Mouse (Mus musculus) heart, adult 2 months (tissue): ENCODE measurements around the gene Phlpp1. TPM values are rescaled to one million over a fixed set of nuclear protein-coding genes. Genes with fewer than 3 reads are reported as not detected.
A peak's percentile ranks its signal among the peaks of the same experiment; 100 is the strongest.

Experiments used
- DNase-seq, 2 experiments: peaks; one replicate each; pipeline ENCODE4 v3.0.0; 2021
- H3K27ac ChIP-seq: fragments of 200-600 bp; 2 replicates; pipeline ENCODE4 v1.8.1; 2022
- H3K27me3 ChIP-seq: fragments of 200-500 bp; 2 replicates; pipeline ENCODE4 v1.6.1; 2012; ENCODE audit warnings: mild to moderate bottlenecking, low read length, inconsistent platforms, mixed read lengths; ENCODE audit not compliant: control insufficient read depth, insufficient read depth
- H3K36me3 ChIP-seq: fragments of 200-500 bp; 2 replicates; pipeline ENCODE4 v1.6.1; 2012; ENCODE audit warnings: low read length, inconsistent platforms; ENCODE audit not compliant: control insufficient read depth, insufficient read depth
- H3K4me1 ChIP-seq: fragments of 200-500 bp; 2 replicates; pipeline ENCODE4 v1.6.1; 2011; ENCODE audit warnings: low read length; ENCODE audit not compliant: control insufficient read depth, insufficient read depth
- H3K4me3 ChIP-seq: fragments of 200-600 bp; 2 replicates; pipeline ENCODE4 v1.8.1; 2022
- H3K79me2 ChIP-seq: fragments of 200-500 bp; replicated peaks from 2 replicates; pipeline ENCODE4 v1.6.1; 2012; ENCODE audit warnings: mild to moderate bottlenecking, inconsistent platforms, low read length, moderate library complexity, mixed read lengths; ENCODE audit not compliant: control insufficient read depth, insufficient read depth
- H3K9ac ChIP-seq: fragments of 200-500 bp; 2 replicates; pipeline ENCODE4 v1.6.1; 2012; ENCODE audit warnings: low read depth, mild to moderate bottlenecking, control low read depth, inconsistent platforms, low read length, mixed read lengths
- CTCF ChIP-seq: fragments of 200-600 bp; IDR thresholded peaks from 2 replicates; pipeline ENCODE4 v1.8.1; 2022; ENCODE audit warnings: antibody characterized with exemption, mild to moderate bottlenecking, moderate library complexity
- EP300 ChIP-seq: fragments of 200-500 bp; IDR thresholded peaks from 2 replicates; pipeline ENCODE4 v1.6.1; 2011; ENCODE audit warnings: low read depth, low read length, control low read depth; ENCODE audit not compliant: insufficient read depth
- POLR2A ChIP-seq: fragments of 200-500 bp; IDR thresholded peaks from 2 replicates; pipeline ENCODE4 v1.6.1; 2011; ENCODE audit warnings: mild to moderate bottlenecking, low read depth, low read length, control low read depth; ENCODE audit not compliant: insufficient read depth
- WGBS: fragments of 180-500 bp; shearing (Covaris S2); methylation state at CpG from one replicate; pipeline ENCODE4 v1.1.7; 2018; 5-methylcytosine and 5-hydroxymethylcytosine counted together
- intact Hi-C: fragments of 180-260 bp; cut with DNase I; formaldehyde crosslinking; loops from one replicate; pipeline ENCODE4 v1.15.1; 2025
- polyA plus RNA-seq: library from polyadenylated mRNA; depleted of rRNA; stranded (reverse); fragments of >200 nt; gene quantifications from 2 replicates; pipeline ENCODE4 v1.2.3, GENCODE M21; 2012
- total RNA-seq, 2 experiments: library from RNA; stranded (reverse); gene quantifications; 2 replicates each; pipeline ENCODE4 v1.2.3; 2021

The Phlpp1 gene
- total and polyA plus RNA-seq, 3 experiments: 9.6 to 17.2 (median 16.3) TPM

GRCm38 (mm10) chr1:106386542-106386941 is 215.0 kb downstream of the Phlpp1 start:
- Histone ChIP-seq H3K4me1 (peaks cover 2% of the 10 kb centered on the region; the same call in 1 of the 2 replicates), H3K9ac (no peak overlapping the region), H3K79me2 (no peaks in the 10 kb centered on the region), H3K36me3 (no peaks in the 10 kb centered on the region; the same call in 1 of the 2 replicates), H3K27me3 (no peaks in the 10 kb centered on the region), H3K27ac (no peak overlapping the region), H3K4me3 (no peak overlapping the region)
- WGBS: 67% methylated on average over 5 of the region's 5 CpGs
- no peak for DNase-seq
- no peak for TF ChIP-seq CTCF
- TF ChIP-seq POLR2A: no peak
- TF ChIP-seq EP300: no peak
- intact Hi-C loops: no loop called here

GRCm38 (mm10) chr1:106387264-106387663 is 215.7 kb downstream of the Phlpp1 start:
- TF ChIP-seq POLR2A: no peak
- TF ChIP-seq CTCF: no peak
- TF ChIP-seq EP300: no peak
- no peak for DNase-seq
- 57% methylated on average over 4 of the region's 4 CpGs for WGBS
- H3K27me3 ChIP-seq: no peaks in the 10 kb centered on the region
- H3K27ac ChIP-seq: no peak overlapping the region
- H3K9ac ChIP-seq: no peak overlapping the region
- no peaks in the 10 kb centered on the region for H3K79me2 ChIP-seq
- H3K4me3 ChIP-seq: no peak overlapping the region
- H3K4me1 ChIP-seq: peaks cover 2% of the 10 kb centered on the region; the same call in 1 of the 2 replicates
- intact Hi-C loops: no loop called here
- H3K36me3 ChIP-seq: no peaks in the 10 kb centered on the region

- peak; percentile 47 to 73 for DNase-seq
- Histone ChIP-seq H3K27ac (no peak overlapping the region), H3K27me3 (no peaks in the 10 kb centered on the region), H3K36me3 (no peaks in the 10 kb centered on the region), H3K4me3 (no peak overlapping the region), H3K9ac (no peak overlapping the region), H3K79me2 (no peaks in the 10 kb centered on the region), H3K4me1 (peaks cover 2% of the 10 kb centered on the region; the same call in 1 of the 2 replicates)
- TF ChIP-seq EP300: peak; percentile 67; the same call in 1 of the 2 replicates
- peak; percentile 76 for TF ChIP-seq CTCF
- no peak for TF ChIP-seq POLR2A
- WGBS: 11% methylated on average over 5 of the region's 5 CpGs
- intact Hi-C loops: loop anchor here (2.0 to 10.0 kb wide), 2 partner anchors 219 to 725 kb away; partner anchors contain the start of genes Phlpp1, Pign and Relch
Observed at GRCm38 (mm10) chr1:106389673-106390072, 218.1 kb downstream of the Phlpp1 start.

- Histone ChIP-seq H3K4me3 (no peak overlapping the region), H3K27ac (no peak overlapping the region), H3K9ac (no peak overlapping the region), H3K36me3 (no peaks in the 10 kb centered on the region), H3K79me2 (no peaks in the 10 kb centered on the region), H3K27me3 (no peaks in the 10 kb centered on the region), H3K4me1 (peaks cover 3% of the 10 kb centered on the region; the same call in 1 of the 2 replicates)
- TF ChIP-seq CTCF (no peak), POLR2A (no peak), EP300 (no peak)
- 96% methylated on average over 6 of the region's 6 CpGs for WGBS
- DNase-seq: no peak
- intact Hi-C loops: loop anchor here (10.0 kb wide), 1 partner anchor 728 kb away; the partner anchor contains the start of genes Pign and Relch
Observed at GRCm38 (mm10) chr1:106393072-106393471, 221.5 kb downstream of the Phlpp1 start.

- intact Hi-C loops: loop anchor here (1.0 to 10.0 kb wide), 2 partner anchors 322 to 730 kb away; partner anchors contain the start of genes Pign and Relch
- Histone ChIP-seq H3K27ac (no peak overlapping the region), H3K9ac (no peak overlapping the region), H3K27me3 (no peaks in the 10 kb centered on the region), H3K4me1 (0 out of 2 replicates have a peak, but pooled peaks cover 1% of the 10 kb centered on the region), H3K4me3 (no peak overlapping the region), H3K79me2 (no peaks in the 10 kb centered on the region), H3K36me3 (no peaks in the 10 kb centered on the region)
- no peak for TF ChIP-seq POLR2A
- no peak for DNase-seq
- WGBS: 51% methylated on average over 2 of the region's 2 CpGs
Observed at GRCm38 (mm10) chr1:106394678-106395077, 223.1 kb downstream of the Phlpp1 start.

GRCm38 (mm10) chr1:106395476-106395875 is 223.9 kb downstream of the Phlpp1 start:
- H3K4me1 ChIP-seq: 0 out of 2 replicates have a peak, but pooled peaks cover 1% of the 10 kb centered on the region
- H3K36me3 ChIP-seq: no peaks in the 10 kb centered on the region
- 15% methylated on average over 2 of the region's 2 CpGs for WGBS
- H3K27ac ChIP-seq: no peak overlapping the region
- intact Hi-C loops: loop anchor here (1.0 to 10.0 kb wide), 2 partner anchors 323 to 731 kb away; partner anchors contain the start of genes Pign and Relch
- no peak overlapping the region for H3K4me3 ChIP-seq
- no peaks in the 10 kb centered on the region for H3K27me3 ChIP-seq
- no peaks in the 10 kb centered on the region for H3K79me2 ChIP-seq
- peak; percentile 55 to 63 for DNase-seq
- no peak overlapping the region for H3K9ac ChIP-seq
- TF ChIP-seq CTCF (peak; percentile 96), EP300 (peak; percentile 82), POLR2A (no peak)
